Mouse (Mus musculus) small intestine, adult 2 months (tissue): ENCODE measurements around the gene Ints3.

Source experiments
- CTCF ChIP-seq: fragments of 200-500 bp; IDR thresholded peaks from 2 replicates; pipeline ENCODE4 v1.5.1; 2012; ENCODE audit warnings: low read depth, mild to moderate bottlenecking, control low read depth, inconsistent platforms, low read length, moderate library complexity, mixed read lengths; ENCODE audit not compliant: insufficient replicate concordance, insufficient read length; ENCODE audit errors: extremely low read depth
- POLR2A ChIP-seq: fragments of 200-500 bp; IDR thresholded peaks from 2 replicates; pipeline ENCODE4 v1.6.1; 2012; ENCODE audit warnings: low read depth, mild to moderate bottlenecking, control low read depth, inconsistent platforms, low read length, moderate library complexity

DNA sequence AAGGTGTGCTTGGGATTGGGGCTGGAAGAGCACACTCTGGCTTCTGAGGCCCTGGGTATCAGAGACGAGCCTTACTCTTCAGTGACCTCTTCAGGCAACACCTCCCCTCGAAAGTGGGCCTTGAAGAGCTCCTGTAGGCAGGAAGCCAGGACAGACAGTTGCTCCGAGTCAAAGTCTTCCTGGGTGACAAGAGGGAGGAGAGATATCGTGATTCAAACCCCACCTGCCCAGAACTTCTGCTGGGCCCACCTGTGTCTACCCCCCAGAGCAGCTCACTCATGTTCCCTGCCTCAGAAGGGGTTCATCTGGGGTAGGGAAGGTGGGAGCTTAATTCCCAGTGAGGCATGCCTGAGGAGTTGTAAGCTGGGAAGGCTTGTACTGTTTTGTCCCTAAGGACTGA lies 32.4 kb downstream of the Ints3 start:
- TF ChIP-seq CTCF (no peak), POLR2A (no peak)
